Mouse (Mus musculus): ENCODE data around the gene 2410137M14Rik. TPM values are rescaled to one million over a fixed set of nuclear protein-coding genes. Genes with fewer than 3 reads are reported as not detected.

The 2410137M14Rik gene
- total and polyA plus RNA-seq, 2 experiments from 2014 or later = 0.18 TPM; not detected in 1

- Histone ChIP-seq H3K36me3 (replicated peaks; ENCODE audit: control insufficient read depth, insufficient read depth, low read length) (peaks cover 2% of the 10 kb centered on the region; the same call in 1 of the 2 replicates), H3K4me2 (ENCODE audit: low read depth, low read length) (no peak overlapping the region), H3K4me1 (ENCODE audit: control insufficient read depth, insufficient read depth) (no peaks in the 10 kb centered on the region), H3K9me3 (replicated peaks; ENCODE audit: control insufficient read depth, low read length) (no peaks in the 10 kb centered on the region), H3K27me3 (ENCODE audit: control insufficient read depth, insufficient read depth, low read length) (no peaks in the 10 kb centered on the region), H3K9ac (replicated peaks; ENCODE audit: low read depth, low read length) (no peak overlapping the region), H3K27ac (ENCODE audit: low read depth) (no peak overlapping the region), H3K4me3 (ENCODE audit: low read depth, low read length) (no peak overlapping the region)
- 75% methylated on average over 14 of the region's 14 CpGs for WGBS
- ATAC-seq (ENCODE audit: insufficient read depth, low read depth) (no peak), DNase-seq (ENCODE audit: low spot score) (no peak)
- no peak for TF ChIP-seq CTCF (IDR thresholded peaks at IDR 0.05; ENCODE audit: low read depth)
- TF ChIP-seq EP300 (IDR thresholded peaks at IDR 0.05; ENCODE audit: low read depth) = no peak
Observed at GRCm38 (mm10) chr17:36970316-36970890, 10.6 kb downstream of the 2410137M14Rik start.

GRCm38 (mm10) chr17:36966875-36967274 is 14.2 kb downstream of the 2410137M14Rik start:
- Histone ChIP-seq H3K4me3 (ENCODE audit: low read depth, low read length) (no peak overlapping the region), H3K4me2 (ENCODE audit: low read depth, low read length) (no peak overlapping the region), H3K4me1 (ENCODE audit: control insufficient read depth, insufficient read depth) (no peaks in the 10 kb centered on the region), H3K27ac (ENCODE audit: low read depth) (no peak overlapping the region), H3K36me3 (replicated peaks; ENCODE audit: control insufficient read depth, insufficient read depth, low read length) (peaks cover 13% of the 10 kb centered on the region; the same call in 1 of the 2 replicates), H3K9ac (replicated peaks; ENCODE audit: low read depth, low read length) (no peak overlapping the region), H3K9me3 (replicated peaks; ENCODE audit: control insufficient read depth, low read length) (no peaks in the 10 kb centered on the region), H3K27me3 (ENCODE audit: control insufficient read depth, insufficient read depth, low read length) (no peaks in the 10 kb centered on the region)
- TF ChIP-seq CTCF (IDR thresholded peaks at IDR 0.05; ENCODE audit: low read depth) (no peak), EP300 (IDR thresholded peaks at IDR 0.05; ENCODE audit: low read depth) (no peak)
- ATAC-seq (ENCODE audit: insufficient read depth, low read depth) = no peak
- no peak for DNase-seq (ENCODE audit: low spot score)
- 69% methylated on average over 1 of the region's 1 CpGs for whole genome bisulfite sequencing

GRCm38 (mm10) chr17:36961125-36961524 is 19.9 kb downstream of the 2410137M14Rik start:
- Histone ChIP-seq H3K4me3 (ENCODE audit: low read depth, low read length) (no peak overlapping the region), H3K36me3 (replicated peaks; ENCODE audit: control insufficient read depth, insufficient read depth, low read length) (peaks cover 17% of the 10 kb centered on the region), H3K4me1 (ENCODE audit: control insufficient read depth, insufficient read depth) (peaks cover 9% of the 10 kb centered on the region), H3K9me3 (replicated peaks; ENCODE audit: control insufficient read depth, low read length) (no peaks in the 10 kb centered on the region), H3K9ac (replicated peaks; ENCODE audit: low read depth, low read length) (no peak overlapping the region), H3K27ac (ENCODE audit: low read depth) (no peak overlapping the region), H3K4me2 (ENCODE audit: low read depth, low read length) (no peak overlapping the region), H3K27me3 (ENCODE audit: control insufficient read depth, insufficient read depth, low read length) (no peaks in the 10 kb centered on the region)
- no peak for ATAC-seq (ENCODE audit: insufficient read depth, low read depth)
- WGBS = 72% methylated on average over 1 of the region's 1 CpGs
- DNase-seq (ENCODE audit: low spot score) = no peak
- TF ChIP-seq EP300 (IDR thresholded peaks at IDR 0.05; ENCODE audit: low read depth) (no peak), CTCF (IDR thresholded peaks at IDR 0.05; ENCODE audit: low read depth) (no peak)

- Histone ChIP-seq H3K36me3 (replicated peaks; ENCODE audit: control insufficient read depth, insufficient read depth, low read length) (peaks cover 17% of the 10 kb centered on the region), H3K27ac (ENCODE audit: low read depth) (peak overlapping the region; percentile 82), H3K27me3 (ENCODE audit: control insufficient read depth, insufficient read depth, low read length) (no peaks in the 10 kb centered on the region), H3K4me3 (ENCODE audit: low read depth, low read length) (peak overlapping the region; percentile 81), H3K4me2 (ENCODE audit: low read depth, low read length) (peak overlapping the region; percentile 78), H3K4me1 (ENCODE audit: control insufficient read depth, insufficient read depth) (peaks cover 9% of the 10 kb centered on the region), H3K9ac (replicated peaks; ENCODE audit: low read depth, low read length) (peak overlapping the region; percentile 72), H3K9me3 (replicated peaks; ENCODE audit: control insufficient read depth, low read length) (no peaks in the 10 kb centered on the region)
- DNase-seq (ENCODE audit: low spot score) = no peak
- WGBS = 9% methylated on average over 12 of the region's 12 CpGs
- ATAC-seq (ENCODE audit: insufficient read depth, low read depth) = no peak
- TF ChIP-seq CTCF (IDR thresholded peaks at IDR 0.05; ENCODE audit: low read depth) = no peak
- TF ChIP-seq EP300 (IDR thresholded peaks at IDR 0.05; ENCODE audit: low read depth) = no peak
Observed at GRCm38 (mm10) chr17:36958884-36959283, 22.2 kb downstream of the 2410137M14Rik start.

- peaks cover 9% of the 10 kb centered on the region for H3K4me1 ChIP-seq (ENCODE audit: control insufficient read depth, insufficient read depth)
- H3K4me3 ChIP-seq (ENCODE audit: low read depth, low read length) = peak within 1 kb of the TSS; percentile 81
- under 1% methylated on average over 46 of the region's 46 CpGs for WGBS
- no peaks in the 10 kb centered on the region for H3K27me3 ChIP-seq (ENCODE audit: control insufficient read depth, insufficient read depth, low read length)
- ATAC-seq (ENCODE audit: insufficient read depth, low read depth) (peak; percentile 97), DNase-seq (ENCODE audit: low spot score) (peak; percentile 98)
- peak within 1 kb of the TSS; percentile 82 for H3K27ac ChIP-seq (ENCODE audit: low read depth)
- H3K9me3 ChIP-seq (replicated peaks; ENCODE audit: control insufficient read depth, low read length) = no peaks in the 10 kb centered on the region
- TF ChIP-seq CTCF (IDR thresholded peaks at IDR 0.05; ENCODE audit: low read depth) (no peak), EP300 (IDR thresholded peaks at IDR 0.05; ENCODE audit: low read depth) (peak; percentile 66; the same call in 1 of the 2 replicates)
- H3K36me3 ChIP-seq (replicated peaks; ENCODE audit: control insufficient read depth, insufficient read depth, low read length) = peaks cover 17% of the 10 kb centered on the region
- H3K4me2 ChIP-seq (ENCODE audit: low read depth, low read length) = peak within 1 kb of the TSS; percentile 78
- peak within 1 kb of the TSS; percentile 72 for H3K9ac ChIP-seq (replicated peaks; ENCODE audit: low read depth, low read length)
Observed at GRCm38 (mm10) chr17:36957999-36958743, 22.9 kb downstream of the 2410137M14Rik start, which contains the start of the genes Znrd1 and Znrd1as. Znrd1 (minus strand) TSS chr17:36958559. Znrd1as (plus strand) TSS chr17:36958592.

All from heart, postnatal 0 days (tissue).